Mouse (Mus musculus): ENCODE results near the gene Srcin1. TPM values are rescaled to one million over a fixed set of nuclear protein-coding genes. Genes with fewer than 3 reads are reported as not detected.

Srcin1 gene
- polyA plus RNA-seq, 1 experiment from 2014 or later = 9.6 TPM

GRCm38 (mm10) chr11:97590227-97590960 is 14.4 kb upstream of the Srcin1 start:
- ATAC-seq (ENCODE audit: low FRiP score, low TSS enrichment) (no peak), DNase-seq (no peak)
- Histone ChIP-seq H3K4me2 (ENCODE audit: low read length) (no peak overlapping the region), H3K27ac (replicated peaks; ENCODE audit: low read depth, low read length) (no peak overlapping the region), H3K9me3 (ENCODE audit: control insufficient read depth, low read length) (no peaks in the 10 kb centered on the region), H3K27me3 (ENCODE audit: control insufficient read depth, insufficient read depth, low read length) (no peaks in the 10 kb centered on the region), H3K36me3 (ENCODE audit: control insufficient read depth, insufficient read depth, low read length) (no peaks in the 10 kb centered on the region), H3K4me3 (replicated peaks; ENCODE audit: low read depth, low read length) (no peak overlapping the region), H3K9ac (replicated peaks; ENCODE audit: low read length) (no peak overlapping the region), H3K4me1 (ENCODE audit: control insufficient read depth, insufficient read depth, low read length) (peaks cover 6% of the 10 kb centered on the region; the same call in 1 of the 2 replicates)
- 32% methylated on average over 24 of the region's 24 CpGs for WGBS

GRCm38 (mm10) chr11:97589216-97589615 is 13.2 kb upstream of the Srcin1 start:
- 3% methylated on average over 10 of the region's 10 CpGs for WGBS
- Histone ChIP-seq H3K9ac (replicated peaks; ENCODE audit: low read length) (no peak overlapping the region), H3K4me1 (ENCODE audit: control insufficient read depth, insufficient read depth, low read length) (peaks cover 6% of the 10 kb centered on the region; the same call in 1 of the 2 replicates), H3K9me3 (ENCODE audit: control insufficient read depth, low read length) (no peaks in the 10 kb centered on the region), H3K36me3 (ENCODE audit: control insufficient read depth, insufficient read depth, low read length) (no peaks in the 10 kb centered on the region), H3K4me2 (ENCODE audit: low read length) (no peak overlapping the region), H3K27ac (replicated peaks; ENCODE audit: low read depth, low read length) (no peak overlapping the region), H3K4me3 (replicated peaks; ENCODE audit: low read depth, low read length) (no peak overlapping the region), H3K27me3 (ENCODE audit: control insufficient read depth, insufficient read depth, low read length) (no peaks in the 10 kb centered on the region)
- no peak for ATAC-seq (ENCODE audit: low FRiP score, low TSS enrichment)
- peak; percentile 56 for DNase-seq

- Histone ChIP-seq H3K36me3 (ENCODE audit: control insufficient read depth, insufficient read depth, low read length) (no peaks in the 10 kb centered on the region), H3K27me3 (ENCODE audit: control insufficient read depth, insufficient read depth, low read length) (no peaks in the 10 kb centered on the region), H3K9ac (replicated peaks; ENCODE audit: low read length) (no peak overlapping the region), H3K9me3 (ENCODE audit: control insufficient read depth, low read length) (no peaks in the 10 kb centered on the region), H3K4me2 (ENCODE audit: low read length) (no peak overlapping the region), H3K4me3 (replicated peaks; ENCODE audit: low read depth, low read length) (no peak overlapping the region), H3K27ac (replicated peaks; ENCODE audit: low read depth, low read length) (no peak overlapping the region), H3K4me1 (ENCODE audit: control insufficient read depth, insufficient read depth, low read length) (peaks cover 6% of the 10 kb centered on the region; the same call in 1 of the 2 replicates)
- 77% methylated on average over 10 of the region's 10 CpGs for WGBS
- DNase-seq (no peak), ATAC-seq (ENCODE audit: low FRiP score, low TSS enrichment) (no peak)
Measured at GRCm38 (mm10) chr11:97585932-97586331, 9.9 kb upstream of the Srcin1 start.

- H3K27ac ChIP-seq (replicated peaks; ENCODE audit: low read depth, low read length) = no peak overlapping the region
- no peak overlapping the region for H3K4me3 ChIP-seq (replicated peaks; ENCODE audit: low read depth, low read length)
- WGBS = 80% methylated on average over 7 of the region's 7 CpGs
- H3K36me3 ChIP-seq (ENCODE audit: control insufficient read depth, insufficient read depth, low read length) = no peaks in the 10 kb centered on the region
- H3K27me3 ChIP-seq (ENCODE audit: control insufficient read depth, insufficient read depth, low read length) = no peaks in the 10 kb centered on the region
- no peaks in the 10 kb centered on the region for H3K9me3 ChIP-seq (ENCODE audit: control insufficient read depth, low read length)
- H3K4me1 ChIP-seq (ENCODE audit: control insufficient read depth, insufficient read depth, low read length) = 0 out of 2 replicates have a peak, but pooled peaks cover 4% of the 10 kb centered on the region
- H3K4me2 ChIP-seq (ENCODE audit: low read length) = no peak overlapping the region
- no peak overlapping the region for H3K9ac ChIP-seq (replicated peaks; ENCODE audit: low read length)
- DNase-seq = no peak
- ATAC-seq (ENCODE audit: low FRiP score, low TSS enrichment) = no peak
Measured at GRCm38 (mm10) chr11:97584476-97584875, 8.5 kb upstream of the Srcin1 start.

- 13% methylated on average over 10 of the region's 10 CpGs for WGBS
- DNase-seq (peak; percentile 77), ATAC-seq (ENCODE audit: low FRiP score, low TSS enrichment) (no peak)
- H3K4me3 ChIP-seq (replicated peaks; ENCODE audit: low read depth, low read length) = no peak overlapping the region
- H3K36me3 ChIP-seq (ENCODE audit: control insufficient read depth, insufficient read depth, low read length) = no peaks in the 10 kb centered on the region
- peaks cover 17% of the 10 kb centered on the region for H3K4me1 ChIP-seq (ENCODE audit: control insufficient read depth, insufficient read depth, low read length)
- no peak overlapping the region; the same call in 1 of the 2 replicates for H3K4me2 ChIP-seq (ENCODE audit: low read length)
- no peaks in the 10 kb centered on the region for H3K27me3 ChIP-seq (ENCODE audit: control insufficient read depth, insufficient read depth, low read length)
- H3K27ac ChIP-seq (replicated peaks; ENCODE audit: low read depth, low read length) = peak overlapping the region; percentile 58
- H3K9ac ChIP-seq (replicated peaks; ENCODE audit: low read length) = no peak overlapping the region
- H3K9me3 ChIP-seq (ENCODE audit: control insufficient read depth, low read length) = no peaks in the 10 kb centered on the region
Measured at GRCm38 (mm10) chr11:97579088-97579857, 3.3 kb upstream of the Srcin1 start.

- no peaks in the 10 kb centered on the region for H3K9me3 ChIP-seq (ENCODE audit: control insufficient read depth, low read length)
- H3K27ac ChIP-seq (replicated peaks; ENCODE audit: low read depth, low read length) = peak overlapping the region; percentile 58
- 48% methylated on average over 2 of the region's 2 CpGs for WGBS
- H3K4me3 ChIP-seq (replicated peaks; ENCODE audit: low read depth, low read length) = no peak overlapping the region
- ATAC-seq (ENCODE audit: low FRiP score, low TSS enrichment) (no peak), DNase-seq (no peak)
- no peak overlapping the region for H3K9ac ChIP-seq (replicated peaks; ENCODE audit: low read length)
- H3K27me3 ChIP-seq (ENCODE audit: control insufficient read depth, insufficient read depth, low read length) = no peaks in the 10 kb centered on the region
- no peak overlapping the region for H3K4me2 ChIP-seq (ENCODE audit: low read length)
- peaks cover 26% of the 10 kb centered on the region for H3K4me1 ChIP-seq (ENCODE audit: control insufficient read depth, insufficient read depth, low read length)
- no peaks in the 10 kb centered on the region for H3K36me3 ChIP-seq (ENCODE audit: control insufficient read depth, insufficient read depth, low read length)
Measured at GRCm38 (mm10) chr11:97578286-97578685, 2.3 kb upstream of the Srcin1 start.

GRCm38 (mm10) chr11:97575638-97576037 is 348 bp downstream of the Srcin1 start:
- Histone ChIP-seq H3K9me3 (ENCODE audit: control insufficient read depth, low read length) (no peaks in the 10 kb centered on the region), H3K9ac (replicated peaks; ENCODE audit: low read length) (peak overlapping the region; percentile 99), H3K27me3 (ENCODE audit: control insufficient read depth, insufficient read depth, low read length) (no peaks in the 10 kb centered on the region), H3K36me3 (ENCODE audit: control insufficient read depth, insufficient read depth, low read length) (no peaks in the 10 kb centered on the region), H3K4me2 (ENCODE audit: low read length) (peak overlapping the region; percentile 72), H3K27ac (replicated peaks; ENCODE audit: low read depth, low read length) (peak overlapping the region; percentile 97), H3K4me1 (ENCODE audit: control insufficient read depth, insufficient read depth, low read length) (peaks cover 52% of the 10 kb centered on the region), H3K4me3 (replicated peaks; ENCODE audit: low read depth, low read length) (peak overlapping the region; percentile 90)
- under 1% methylated on average over 18 of the region's 18 CpGs for WGBS
- ATAC-seq (ENCODE audit: low FRiP score, low TSS enrichment) (peak; percentile 55), DNase-seq (peak; percentile 94)

- Histone ChIP-seq H3K4me2 (ENCODE audit: low read length) (peak overlapping the region; percentile 72), H3K4me1 (ENCODE audit: control insufficient read depth, insufficient read depth, low read length) (peaks cover 58% of the 10 kb centered on the region), H3K27ac (replicated peaks; ENCODE audit: low read depth, low read length) (peak overlapping the region; percentile 97), H3K4me3 (replicated peaks; ENCODE audit: low read depth, low read length) (peak overlapping the region; percentile 90), H3K27me3 (ENCODE audit: control insufficient read depth, insufficient read depth, low read length) (no peaks in the 10 kb centered on the region), H3K36me3 (ENCODE audit: control insufficient read depth, insufficient read depth, low read length) (no peaks in the 10 kb centered on the region), H3K9me3 (ENCODE audit: control insufficient read depth, low read length) (no peaks in the 10 kb centered on the region), H3K9ac (replicated peaks; ENCODE audit: low read length) (peak overlapping the region; percentile 99)
- DNase-seq = peak; percentile 95
- under 1% methylated on average over 60 of the region's 62 CpGs for WGBS
- peak; percentile 68 for ATAC-seq (ENCODE audit: low FRiP score, low TSS enrichment)
Measured at GRCm38 (mm10) chr11:97575075-97575474, 911 bp downstream of the Srcin1 start.

Measured in midbrain, embryonic 14.5 days (tissue).